Mouse (Mus musculus) olfactory bulb, adult 2 months (tissue): ENCODE results near the gene Slc9a3. TPM values are rescaled to one million over a fixed set of nuclear protein-coding genes. Genes with fewer than 3 reads are reported as not detected.

Source experiments
- H3K27ac ChIP-seq: fragments of 200-500 bp; 2 replicates; pipeline ENCODE4 v1.5.1; 2012; ENCODE audit warnings: low read depth, low read length; ENCODE audit not compliant: insufficient read depth
- H3K4me1 ChIP-seq: fragments of 200-500 bp; 2 replicates; pipeline ENCODE4 v1.6.1; 2012; ENCODE audit warnings: low read length; ENCODE audit not compliant: control insufficient read depth, insufficient read depth
- H3K4me3 ChIP-seq: fragments of 200-500 bp; 2 replicates; pipeline ENCODE4 v1.5.1; 2012; ENCODE audit warnings: mild to moderate bottlenecking, low read depth, low read length, moderate library complexity; ENCODE audit not compliant: insufficient read depth
- CTCF ChIP-seq: fragments of 200-500 bp; IDR thresholded peaks from 2 replicates; pipeline ENCODE4 v1.5.1; 2012; ENCODE audit warnings: low read depth, mild to moderate bottlenecking, low read length, moderate library complexity; ENCODE audit not compliant: insufficient read depth
- POLR2A ChIP-seq: fragments of 200-500 bp; IDR thresholded peaks from 2 replicates; pipeline ENCODE4 v1.6.1; 2012; ENCODE audit warnings: mild to moderate bottlenecking, low read depth, low read length, moderate library complexity; ENCODE audit not compliant: insufficient read depth
- WGBS: fragments of 180-500 bp; shearing (Covaris S2); methylation state at CpG from one replicate; pipeline ENCODE4 v1.1.7; 2018; 5-methylcytosine and 5-hydroxymethylcytosine counted together
- polyA plus RNA-seq: library from polyadenylated mRNA; stranded (reverse); fragments of >200 nt; gene quantifications from 2 replicates; pipeline ENCODE4 v1.2.4, GENCODE M21; 2012; ENCODE audit warnings: low replicate concordance; ENCODE audit not compliant: missing spikeins, insufficient read depth, insufficient read length

The Slc9a3 gene
- not detected in 2 replicates for polyA plus RNA-seq

- 2% methylated on average over 35 of the region's 35 CpGs for WGBS
- TF ChIP-seq CTCF (no peak), POLR2A (no peak)
- peak within 1 kb of the TSS; percentile 24 for H3K4me3 ChIP-seq
- no peak within 1 kb of the TSS for H3K27ac ChIP-seq
- peaks cover 7% of the 10 kb centered on the region for H3K4me1 ChIP-seq
Measured at GRCm38 (mm10) chr13:74121141-74121602, at the start of gene Slc9a3. TSS of gene Slc9a3 (plus strand) at chr13:74121457.

- Histone ChIP-seq H3K27ac (no peak overlapping the region), H3K4me3 (no peak overlapping the region), H3K4me1 (no peaks in the 10 kb centered on the region)
- WGBS, result 87% methylated on average over 3 of the region's 3 CpGs
- TF ChIP-seq POLR2A, result no peak
- TF ChIP-seq CTCF, result no peak
Measured at GRCm38 (mm10) chr13:74071714-74072113, 49.5 kb upstream of the Slc9a3 start.

- H3K4me1 ChIP-seq, result no peaks in the 10 kb centered on the region
- TF ChIP-seq CTCF, result no peak
- TF ChIP-seq POLR2A, result no peak
- WGBS, result 87% methylated on average over 7 of the region's 7 CpGs
- H3K27ac ChIP-seq, result no peak overlapping the region
- no peak overlapping the region for H3K4me3 ChIP-seq
Measured at GRCm38 (mm10) chr13:74073369-74073768, 47.9 kb upstream of the Slc9a3 start.

GRCm38 (mm10) chr13:74090265-74090664, 31.0 kb upstream of the Slc9a3 start:
- no peak overlapping the region for H3K4me3 ChIP-seq
- no peaks in the 10 kb centered on the region for H3K4me1 ChIP-seq
- 65% methylated on average over 3 of the region's 3 CpGs for WGBS
- no peak overlapping the region for H3K27ac ChIP-seq
- TF ChIP-seq POLR2A, result no peak
- no peak for TF ChIP-seq CTCF

GRCm38 (mm10) chr13:74095936-74096335, 25.3 kb upstream of the Slc9a3 start:
- WGBS, result 69% methylated on average over 2 of the region's 2 CpGs
- TF ChIP-seq CTCF (no peak), POLR2A (no peak)

GRCm38 (mm10) chr13:74096715-74097363, 24.4 kb upstream of the Slc9a3 start:
- Histone ChIP-seq H3K4me1 (no peaks in the 10 kb centered on the region), H3K4me3 (no peak overlapping the region), H3K27ac (no peak overlapping the region)
- WGBS, result 42% methylated on average over 2 of the region's 2 CpGs
- TF ChIP-seq CTCF, result peak; percentile 46; the same call in 1 of the 2 replicates
- TF ChIP-seq POLR2A, result no peak

More at GRCm38 (mm10) chr13:74095936-74096335, 25.3 kb upstream of the Slc9a3 start:
- no peaks in the 10 kb centered on the region for H3K4me1 ChIP-seq
- H3K27ac ChIP-seq, result no peak overlapping the region
- H3K4me3 ChIP-seq, result no peak overlapping the region

GRCm38 (mm10) chr13:74098913-74099312, 22.3 kb upstream of the Slc9a3 start:
- WGBS, result 76% methylated on average over 6 of the region's 6 CpGs
- TF ChIP-seq POLR2A (no peak), CTCF (no peak)
- Histone ChIP-seq H3K27ac (no peak overlapping the region), H3K4me1 (no peaks in the 10 kb centered on the region), H3K4me3 (no peak overlapping the region)

DNA sequence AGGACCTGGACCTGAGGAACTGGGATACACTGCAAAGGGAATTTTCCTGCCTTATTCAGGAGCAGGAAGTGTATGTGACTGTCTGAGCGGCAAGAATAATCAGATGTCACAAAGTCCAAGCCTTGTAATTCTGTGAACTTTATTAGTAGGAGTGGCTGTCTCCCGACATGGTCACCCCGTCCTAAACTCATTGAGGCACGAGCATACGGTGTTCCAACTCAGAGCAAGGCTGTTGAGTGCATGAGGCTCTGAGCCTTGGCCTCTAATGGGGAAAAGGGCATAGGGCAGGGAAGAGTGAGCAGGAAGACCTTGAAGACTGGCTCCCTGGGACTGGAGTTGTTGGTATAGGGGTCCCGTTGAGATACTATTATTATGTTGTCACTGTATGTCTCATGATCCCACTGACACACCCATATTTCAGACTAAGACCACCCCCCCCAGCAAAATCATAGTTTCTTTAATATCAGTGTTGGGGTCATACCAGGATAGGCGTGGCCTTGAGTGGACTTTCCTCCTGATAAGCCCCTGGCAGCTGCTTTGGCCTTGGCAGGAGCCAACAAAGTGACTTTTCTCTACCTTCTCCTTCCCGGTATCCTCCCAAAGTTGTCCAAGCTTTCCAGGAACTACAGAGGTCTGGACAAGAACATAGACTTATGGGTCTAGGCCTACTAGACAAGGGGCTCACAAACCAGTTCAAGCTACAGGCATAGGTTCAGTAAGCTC, 19.0 kb upstream of the Slc9a3 start:
- no peak for TF ChIP-seq CTCF
- TF ChIP-seq POLR2A, result no peak

DNA sequence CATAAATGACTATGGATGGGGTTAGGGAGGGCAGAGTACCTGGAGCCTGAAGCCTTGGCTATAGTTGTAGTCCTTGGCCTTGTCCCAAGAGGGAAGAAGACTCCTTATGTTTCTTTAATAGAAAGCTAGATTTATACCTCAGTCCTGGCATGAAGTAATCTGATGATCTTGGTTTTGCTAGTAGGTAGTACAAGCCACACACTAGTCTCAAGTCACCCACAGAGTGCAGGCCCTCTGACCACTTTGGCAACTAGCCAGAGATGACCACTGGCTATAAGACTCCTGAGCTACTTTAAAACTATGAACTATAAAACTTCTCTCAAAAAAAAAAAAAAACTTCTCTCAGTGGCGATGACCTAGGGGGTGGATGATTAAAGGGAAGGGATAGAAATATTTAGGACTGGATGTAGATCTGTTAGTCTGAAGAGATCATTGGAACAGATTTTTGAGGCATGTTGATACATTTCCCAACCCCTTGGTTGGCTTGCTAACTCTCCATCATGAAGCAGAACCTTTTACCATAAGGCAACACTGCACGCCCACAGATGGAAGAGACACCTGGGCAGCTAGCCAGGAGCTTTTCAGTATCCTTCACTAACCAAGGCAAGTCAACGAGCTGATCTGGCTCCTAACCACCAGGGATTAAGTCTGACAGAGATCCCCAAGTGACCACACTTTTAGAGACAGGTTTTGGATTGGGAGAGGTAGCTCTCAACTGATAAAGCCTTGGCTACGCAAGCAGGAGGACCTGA, 18.2 kb upstream of the Slc9a3 start:
- 86% methylated on average over 4 of the region's 4 CpGs for WGBS
- Histone ChIP-seq H3K4me1 (no peaks in the 10 kb centered on the region), H3K4me3 (no peak overlapping the region), H3K27ac (no peak overlapping the region)
- no peak for TF ChIP-seq POLR2A
- TF ChIP-seq CTCF, result no peak

More for the DNA sequence above, 19.0 kb upstream of the Slc9a3 start:
- WGBS, result 90% methylated on average over 8 of the region's 8 CpGs
- Histone ChIP-seq H3K27ac (no peak overlapping the region), H3K4me3 (no peak overlapping the region), H3K4me1 (no peaks in the 10 kb centered on the region)
